Mouse (Mus musculus) G1E-ER4 (cell line): ENCODE data around the gene Baz2b. TPM values are rescaled to one million over a fixed set of nuclear protein-coding genes. Genes with fewer than 3 reads are reported as not detected.

Experiments used
- GATA1 ChIP-seq: IDR thresholded peaks from one replicate; pipeline ENCODE4 v1.8.0; 2012; ENCODE audit warnings: low read length, inconsistent platforms
- polyA plus RNA-seq: library from polyadenylated mRNA; stranded (reverse); fragments of >175 nt; gene quantifications from 2 replicates; pipeline ENCODE4 v1.2.3, GENCODE M21; 2012

The Baz2b gene
- polyA plus RNA-seq, 1 experiment = 16.4 TPM

GRCm38 (mm10) chr2:60019546-60020250 lies 189.9 kb downstream of the Baz2b start:
- no peak for TF ChIP-seq GATA1

- no peak for TF ChIP-seq GATA1
Measured at GRCm38 (mm10) chr2:60018875-60019501, 190.7 kb downstream of the Baz2b start.

DNA sequence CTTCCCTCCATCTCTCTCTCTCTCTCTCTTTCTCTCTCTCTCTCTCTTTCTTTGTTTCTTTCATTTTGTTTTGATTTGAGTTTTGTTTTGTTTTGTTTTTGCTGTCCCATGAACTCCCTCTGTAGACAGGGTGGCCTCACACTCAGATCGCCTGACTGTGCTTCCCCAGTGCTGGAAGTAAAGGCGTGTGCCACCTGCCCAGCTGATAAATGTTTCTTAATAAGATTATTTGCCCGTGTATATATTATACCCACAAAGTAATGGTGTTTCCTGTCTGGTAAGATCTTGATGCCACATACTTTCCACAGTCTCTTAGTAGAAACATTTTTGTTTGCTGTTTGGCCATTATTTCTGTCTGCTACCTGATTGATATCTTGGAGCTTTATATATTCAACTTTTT lies 198.1 kb downstream of the Baz2b start:
- TF ChIP-seq GATA1 = no peak

DNA sequence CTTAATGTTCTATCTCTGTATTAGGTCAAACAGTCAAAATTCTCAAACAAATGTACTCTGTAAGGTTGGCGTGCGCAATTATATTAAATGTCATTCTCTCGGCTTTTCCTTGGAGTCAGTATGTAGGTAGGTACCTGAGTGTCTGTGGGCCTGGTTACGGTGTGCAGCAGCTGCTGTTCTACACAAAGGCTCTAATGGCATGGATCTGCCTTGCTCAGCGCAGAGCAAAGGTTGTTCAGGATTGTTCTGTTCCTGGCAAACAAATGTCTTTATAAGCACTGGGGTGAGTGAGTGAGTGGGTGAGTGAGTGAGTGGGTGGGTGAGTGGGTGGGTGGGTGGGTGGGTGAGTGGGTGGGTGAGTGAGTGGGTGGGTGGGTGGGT lies 206.0 kb downstream of the Baz2b start:
- TF ChIP-seq GATA1 = no peak

DNA sequence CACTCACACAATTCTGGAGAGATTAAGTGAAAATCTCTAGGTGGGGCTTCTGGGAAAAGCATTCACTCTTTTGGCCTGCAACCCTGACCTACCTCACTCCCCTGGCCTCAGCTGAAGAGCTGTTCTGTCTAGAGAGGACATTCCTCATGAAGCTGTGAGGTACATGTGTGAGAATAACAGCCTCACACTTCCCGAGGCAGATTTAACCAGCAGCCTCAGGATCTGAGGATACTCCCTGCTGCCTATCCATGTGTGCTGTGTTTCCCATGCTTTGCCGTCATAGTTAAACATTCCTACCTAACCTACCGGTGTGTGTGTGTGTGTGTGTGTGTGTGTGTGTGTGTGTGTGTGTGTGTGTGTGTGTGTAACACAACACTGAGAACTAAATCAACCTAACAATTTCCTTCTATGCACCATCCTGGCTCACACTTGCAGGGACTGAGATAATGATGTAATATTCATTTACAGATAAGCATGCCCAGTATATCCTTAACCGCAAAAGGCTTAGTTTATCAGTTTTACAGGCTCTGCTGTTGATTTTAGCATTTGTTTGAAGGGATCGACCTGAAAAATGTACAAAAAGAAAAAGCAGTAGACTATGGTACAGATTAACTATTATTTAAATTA lies 206.5 kb downstream of the Baz2b start:
- TF ChIP-seq GATA1 = peak; percentile 90

DNA sequence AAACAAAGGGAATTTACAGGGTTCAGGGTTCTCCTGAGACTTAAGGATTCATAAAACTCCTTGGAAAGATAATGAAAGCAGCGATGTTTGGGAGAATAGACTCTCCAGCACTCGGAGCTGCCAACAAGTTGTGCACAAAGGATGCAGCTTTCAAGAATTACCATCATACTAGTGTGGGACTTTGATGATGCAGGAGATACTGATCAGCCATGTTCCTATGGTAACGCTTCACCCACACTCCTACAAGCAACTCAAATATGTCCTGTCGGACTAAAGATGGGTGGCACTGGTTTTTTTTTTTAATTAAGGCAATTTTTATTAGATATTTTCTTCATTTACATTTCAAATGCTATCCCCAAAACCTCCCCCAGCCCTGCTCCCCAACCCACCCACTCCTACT lies 209.4 kb downstream of the Baz2b start:
- TF ChIP-seq GATA1 = no peak

- no peak for TF ChIP-seq GATA1
Measured at GRCm38 (mm10) chr2:59997479-59998228, 212.0 kb downstream of the Baz2b start.

DNA sequence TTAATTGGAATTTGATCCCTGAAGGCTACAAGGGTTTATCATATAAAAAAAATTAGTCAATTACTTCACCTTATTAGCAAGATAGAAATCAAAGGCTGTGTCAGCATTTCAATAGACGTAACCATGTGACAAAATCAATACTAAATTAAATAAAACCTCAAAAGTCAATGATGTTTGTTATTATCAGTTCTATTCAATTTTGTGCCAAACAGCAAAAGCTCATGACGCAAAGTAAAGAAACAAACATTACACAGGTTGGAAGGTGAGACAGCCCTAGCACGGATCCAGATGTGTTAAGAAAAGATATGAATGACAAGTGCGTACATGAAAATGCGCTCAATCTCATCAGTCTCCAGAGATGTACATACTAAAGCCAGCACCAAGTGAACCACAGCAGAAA lies 212.7 kb downstream of the Baz2b start:
- TF ChIP-seq GATA1 = no peak

DNA sequence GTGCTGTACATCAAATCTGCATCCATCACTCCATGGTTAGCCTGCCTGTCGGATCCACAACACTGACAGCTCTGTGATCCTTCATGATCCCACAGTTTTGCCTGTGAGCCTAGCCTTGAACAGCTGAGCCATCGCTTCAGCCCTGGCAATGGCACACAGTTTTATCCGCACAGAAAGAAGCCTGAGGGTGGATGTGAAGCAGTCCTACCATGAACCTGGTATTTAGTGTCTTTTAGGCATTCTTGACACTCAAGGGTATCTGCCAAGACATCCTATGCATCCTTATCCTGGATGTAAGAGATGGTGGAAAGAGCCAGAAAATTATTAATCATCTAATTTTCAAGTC lies 216.5 kb downstream of the Baz2b start:
- TF ChIP-seq GATA1 = no peak

DNA sequence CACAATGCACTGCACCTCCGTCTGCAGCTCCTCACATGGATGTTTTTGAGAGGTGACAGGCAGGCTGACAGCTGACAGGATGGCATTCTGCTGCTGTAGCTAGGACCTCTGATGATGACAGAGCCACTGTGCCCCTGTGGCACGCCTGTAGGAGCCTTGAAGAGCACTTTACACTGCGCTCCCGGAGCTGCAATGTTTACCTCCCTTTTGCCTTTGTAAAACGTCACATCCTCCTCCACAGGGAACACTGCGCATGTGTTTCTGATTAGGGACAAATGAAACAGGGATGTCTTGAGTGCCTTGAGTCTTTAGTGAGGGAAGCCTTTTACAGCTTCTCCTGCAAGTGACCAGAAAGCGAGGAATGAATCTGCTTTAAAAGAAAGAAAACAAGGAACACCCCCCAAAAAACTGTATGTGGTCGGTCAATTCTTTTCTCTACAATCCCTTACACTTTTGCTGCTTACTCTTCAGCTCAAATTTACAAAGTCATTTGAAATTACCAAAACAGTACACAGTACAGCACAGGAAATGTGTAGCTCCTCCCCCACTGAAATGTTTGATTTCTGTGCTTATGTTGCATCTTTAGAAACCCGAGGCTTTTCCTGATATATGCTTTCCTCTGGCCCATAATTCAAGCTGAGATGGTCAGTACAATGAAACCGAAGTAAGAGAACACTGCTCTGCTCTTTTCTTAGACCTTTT lies 217.0 kb downstream of the Baz2b start:
- TF ChIP-seq GATA1 = no peak

DNA sequence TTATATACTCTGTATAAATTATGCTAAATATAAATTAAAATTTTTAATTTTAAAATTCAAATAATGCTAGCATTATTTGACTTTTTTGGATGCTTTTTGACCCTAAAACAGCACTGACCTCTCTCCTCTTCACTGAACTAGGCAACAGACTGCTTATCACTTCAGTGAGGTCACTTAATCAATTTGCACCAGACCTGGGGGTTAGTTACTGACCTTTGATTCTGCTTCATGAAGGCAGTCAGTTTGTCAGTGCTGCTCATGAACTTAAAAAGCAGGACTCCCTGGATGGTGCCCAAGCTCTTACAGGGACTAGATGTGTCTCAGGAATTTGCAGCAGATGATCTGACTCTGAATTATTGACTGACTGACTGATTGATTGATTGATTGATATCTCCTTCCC lies 217.9 kb downstream of the Baz2b start:
- no peak for TF ChIP-seq GATA1

GRCm38 (mm10) chr2:59987521-59987920 lies 222.1 kb downstream of the Baz2b start:
- TF ChIP-seq GATA1 = no peak

- no peak for TF ChIP-seq GATA1
Measured at GRCm38 (mm10) chr2:59979488-59980220, 230.0 kb downstream of the Baz2b start.

DNA sequence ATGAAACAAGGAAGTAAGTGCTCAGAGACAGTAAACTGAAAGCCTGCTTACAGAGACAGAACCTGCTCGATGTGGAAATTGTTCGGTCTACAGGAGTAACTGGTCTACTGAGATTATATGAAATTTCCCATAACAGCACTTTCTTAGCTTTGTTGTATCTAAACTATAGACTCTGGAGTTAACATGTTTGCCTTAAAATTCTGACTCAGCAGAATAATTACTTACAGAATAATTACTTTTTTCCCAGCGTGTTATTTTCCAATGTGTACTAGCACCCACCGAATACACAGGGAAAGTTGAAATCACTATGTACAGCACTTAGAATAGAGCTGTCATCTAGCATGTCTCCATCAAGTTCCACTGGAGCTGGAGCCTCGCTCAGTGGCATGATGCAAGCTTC lies 233.0 kb downstream of the Baz2b start:
- TF ChIP-seq GATA1 = no peak

DNA sequence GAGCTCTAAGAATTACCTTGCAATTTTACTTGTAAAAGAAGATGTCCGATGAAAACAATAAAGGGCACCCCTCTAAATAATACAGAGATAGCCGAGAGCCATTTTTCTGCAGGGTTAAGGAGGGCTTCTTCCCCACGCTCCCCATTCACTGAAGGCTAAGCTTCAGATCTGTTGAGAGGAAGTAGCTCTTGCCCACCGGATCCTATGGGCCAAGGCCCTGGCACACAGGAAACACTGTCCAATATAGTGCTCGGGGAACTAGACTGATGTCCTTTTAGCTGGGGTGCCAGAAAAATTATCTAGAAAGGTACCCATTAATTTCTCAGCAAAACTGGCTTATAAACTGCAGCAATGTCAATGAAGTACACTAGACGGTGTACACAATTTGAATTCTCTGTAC lies 233.9 kb downstream of the Baz2b start:
- TF ChIP-seq GATA1 = no peak
